Mouse (Mus musculus) telencephalon, adult 2 months (tissue): Measurements from ENCODE around the gene Micall2.
"Not testable (repeated sequence)": the region's sequence is repeated elsewhere in the genome, so short reads cannot be mapped to it uniquely, and the experiment has no call there.

Source experiments
- DNase-seq: peaks from one replicate; pipeline ENCODE4 v3.0.0-alpha.2; 2011; ENCODE audit warnings: low read depth, low spot score

Gene Micall2

GRCm38 (mm10) chr5:139735677-139736503 lies at the start of gene Micall2:
TSS of gene Micall2 (minus strand) at chr5:139736336.
- DNase-seq: peak; percentile 56

GRCm38 (mm10) chr5:139781406-139781805 lies 45.3 kb upstream of the Micall2 start:
- DNase-seq: no peak

- DNase-seq: no peak
Measured at GRCm38 (mm10) chr5:139776966-139777365, 40.8 kb upstream of the Micall2 start.

- DNase-seq: peak; percentile 96
Measured at GRCm38 (mm10) chr5:139775216-139775926, 39.2 kb upstream of the Micall2 start, which contains the start of gene Ints1. TSS of gene Ints1 (minus strand) at chr5:139775674.

GRCm38 (mm10) chr5:139768216-139768615 lies 32.1 kb upstream of the Micall2 start:
- DNase-seq: no peak

GRCm38 (mm10) chr5:139764296-139764695 lies 28.2 kb upstream of the Micall2 start:
- no peak for DNase-seq

- peak; percentile 81 for DNase-seq
Measured at GRCm38 (mm10) chr5:139758096-139758495, 22.0 kb upstream of the Micall2 start.

GRCm38 (mm10) chr5:139756586-139756985 lies 20.4 kb upstream of the Micall2 start:
- no peak for DNase-seq

GRCm38 (mm10) chr5:139756135-139756534 lies 20.0 kb upstream of the Micall2 start:
- DNase-seq: no peak

- no peak for DNase-seq
Measured at GRCm38 (mm10) chr5:139754753-139755152, 18.6 kb upstream of the Micall2 start.

GRCm38 (mm10) chr5:139750535-139750934 lies 14.4 kb upstream of the Micall2 start:
- DNase-seq: no peak

- DNase-seq: no peak
Measured at GRCm38 (mm10) chr5:139749413-139750125, 13.4 kb upstream of the Micall2 start.

- DNase-seq: no peak
Measured at GRCm38 (mm10) chr5:139745771-139746170, 9.6 kb upstream of the Micall2 start.

GRCm38 (mm10) chr5:139742640-139743039 lies 6.5 kb upstream of the Micall2 start:
- not testable (repeated sequence) for DNase-seq

GRCm38 (mm10) chr5:139738592-139739315 lies 2.6 kb upstream of the Micall2 start:
- no peak for DNase-seq

GRCm38 (mm10) chr5:139737841-139738591 lies 1.9 kb upstream of the Micall2 start:
- no peak for DNase-seq

GRCm38 (mm10) chr5:139736504-139736940 lies 386 bp upstream of the Micall2 start:
- no peak for DNase-seq

- DNase-seq: no peak
Measured at GRCm38 (mm10) chr5:139734746-139735145, 1.4 kb downstream of the Micall2 start.

GRCm38 (mm10) chr5:139734016-139734415 lies 2.1 kb downstream of the Micall2 start:
- no peak for DNase-seq

GRCm38 (mm10) chr5:139732634-139733107 lies 3.5 kb downstream of the Micall2 start:
- no peak for DNase-seq
